Mouse (Mus musculus) myocyte (in vitro differentiated cells): ENCODE data around the gene Cryzl2. TPM values are rescaled to one million over a fixed set of nuclear protein-coding genes. Genes with fewer than 3 reads are reported as not detected.

ENCODE experiments used
- H3K27me3 ChIP-seq: one replicate; pipeline ENCODE4 v1.6.1; 2011; ENCODE audit not compliant: control insufficient read depth, insufficient read depth, insufficient read length
- H3K36me3 ChIP-seq: one replicate; pipeline ENCODE4 v1.6.1; 2011; ENCODE audit not compliant: control insufficient read depth, insufficient read depth
- H3K4me2 ChIP-seq: one replicate; pipeline ENCODE4 v1.6.1; 2011; ENCODE audit warnings: low read depth, control low read depth
- H3K4me3 ChIP-seq: one replicate; pipeline ENCODE4 v1.5.1; 2011; ENCODE audit warnings: mild to moderate bottlenecking, control low read depth, moderate library complexity
- H3K79me2 ChIP-seq: one replicate; pipeline ENCODE4 v1.6.1; 2011; ENCODE audit not compliant: control insufficient read depth, insufficient read depth
- H3ac ChIP-seq: one replicate; pipeline ENCODE4 v1.6.1; 2011; ENCODE audit not compliant: control insufficient read depth, insufficient read length
- CEBPB ChIP-seq: IDR thresholded peaks from 2 replicates; pipeline ENCODE4 v1.6.1; 2011; ENCODE audit warnings: mild to moderate bottlenecking, moderate library complexity; ENCODE audit not compliant: poor library complexity, insufficient read depth, severe bottlenecking
- E2F4 ChIP-seq: IDR thresholded peaks from one replicate; pipeline ENCODE4 v1.6.1; 2011; ENCODE audit warnings: mild to moderate bottlenecking, control low read depth, moderate library complexity; ENCODE audit not compliant: insufficient read depth
- MAX ChIP-seq: IDR thresholded peaks from one replicate; pipeline ENCODE4 v1.6.1; 2011; ENCODE audit warnings: low read depth, mild to moderate bottlenecking, control low read depth
- MYOD1 ChIP-seq, 3 experiments: IDR thresholded peaks; one replicate each; pipeline ENCODE4 v1.6.1; 2011; ENCODE audit warnings: control low read depth in 2 of 3, low read depth in 2 of 3, mild to moderate bottlenecking in 2 of 3, moderate library complexity in 1 of 3; ENCODE audit not compliant: insufficient read length in 2 of 3, control insufficient read depth in 1 of 3
- MYOG ChIP-seq, 3 experiments: IDR thresholded peaks; one replicate each; pipeline ENCODE4 v1.6.1; 2011; ENCODE audit warnings: control low read depth in 2 of 3, low read depth in 2 of 3, mild to moderate bottlenecking in 2 of 3; ENCODE audit not compliant: insufficient read length in 2 of 3, control insufficient read depth in 1 of 3, insufficient read depth in 1 of 3
- POLR2A ChIP-seq: IDR thresholded peaks from one replicate; pipeline ENCODE4 v1.6.1; 2011; ENCODE audit warnings: low read depth, mild to moderate bottlenecking, control low read depth, moderate library complexity; ENCODE audit not compliant: insufficient read length
- POLR2AphosphoS2 ChIP-seq: IDR thresholded peaks from one replicate; pipeline ENCODE4 v1.6.1; 2011; ENCODE audit warnings: low read depth, control low read depth; ENCODE audit not compliant: insufficient read length
- REST ChIP-seq: IDR thresholded peaks from one replicate; pipeline ENCODE4 v1.6.1; 2011; ENCODE audit warnings: mild to moderate bottlenecking, control low read depth, moderate library complexity; ENCODE audit not compliant: insufficient read depth, insufficient read length
- SRF ChIP-seq: IDR thresholded peaks from one replicate; pipeline ENCODE4 v1.6.1; 2011; ENCODE audit warnings: low read depth; ENCODE audit not compliant: control insufficient read depth, insufficient read length
- TCF12 ChIP-seq: IDR thresholded peaks from one replicate; pipeline ENCODE4 v1.6.1; 2011; ENCODE audit warnings: mild to moderate bottlenecking, control low read depth; ENCODE audit not compliant: poor library complexity, insufficient read depth, severe bottlenecking
- TCF3 ChIP-seq: IDR thresholded peaks from one replicate; pipeline ENCODE4 v1.6.1; 2011; ENCODE audit warnings: low read depth, control low read depth; ENCODE audit not compliant: insufficient read length
- USF1 ChIP-seq: IDR thresholded peaks from one replicate; pipeline ENCODE4 v1.6.1; 2011; ENCODE audit warnings: low read depth, mild to moderate bottlenecking, control low read depth, moderate library complexity
- polyA plus RNA-seq: library from polyadenylated mRNA; unstranded; fragments of >200 nt; fragmentation: generic; extraction: Trizol; gene quantifications from one replicate; pipeline ENCODE4 v1.2.1, GENCODE M21; 2012; ENCODE audit warnings: missing spikeins

The Cryzl2 gene
- polyA plus RNA-seq, 1 experiment = 0.12 TPM

DNA sequence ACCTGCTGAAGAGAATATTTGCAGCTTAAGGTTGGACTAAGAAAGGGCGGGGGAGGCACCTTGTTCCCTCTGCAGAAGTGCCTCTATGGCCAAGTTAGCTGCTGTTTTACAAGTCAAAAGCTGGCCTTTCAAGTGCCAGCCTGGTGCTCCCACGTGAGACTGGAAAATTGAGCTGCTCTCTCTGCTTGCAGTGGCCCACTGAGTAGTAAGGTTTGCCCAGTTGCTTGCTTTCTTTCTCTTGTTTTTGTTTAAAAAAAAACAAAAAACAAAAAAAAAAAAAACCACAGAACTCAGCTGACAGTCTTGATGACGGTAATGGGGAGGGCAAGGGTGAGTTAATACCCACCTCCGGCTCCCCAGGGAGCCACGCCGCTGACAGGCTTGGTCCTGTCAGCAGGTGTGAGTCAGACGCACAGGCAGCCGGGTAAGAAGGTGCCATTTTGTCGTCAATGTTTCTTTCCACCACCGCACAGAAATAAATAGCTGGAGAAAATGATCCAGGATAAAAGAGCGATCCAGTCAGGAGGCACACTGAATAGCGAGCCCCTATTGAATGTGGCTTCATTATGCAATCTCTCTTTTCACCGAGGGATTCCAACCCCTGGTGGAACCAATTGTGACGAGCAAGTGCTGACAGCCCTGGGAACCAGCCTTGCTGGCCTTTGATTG lies 18.3 kb upstream of the Cryzl2 start:
- Histone ChIP-seq H3K4me2 (peak overlapping the region; percentile 14), H3K4me3 (no peak overlapping the region), H3K27me3 (no peaks in the 10 kb centered on the region), H3K36me3 (no peaks in the 10 kb centered on the region), H3K79me2 (no peaks in the 10 kb centered on the region), H3ac (no peak overlapping the region)
- peak in 1 of 3 experiments; percentile 43 for TF ChIP-seq MYOD1 (IDR thresholded peaks at IDR 0.05; ENCODE audit: control insufficient read depth in 1 of 3, insufficient read length in 2 of 3, low read depth in 2 of 3)
- TF ChIP-seq SRF = no peak
- TF ChIP-seq E2F4 = no peak
- peak in 1 of 3 experiments; percentile 8 for TF ChIP-seq MYOG (IDR thresholded peaks at IDR 0.05; ENCODE audit: control insufficient read depth in 1 of 3, insufficient read depth in 1 of 3, insufficient read length in 2 of 3, low read depth in 2 of 3)

DNA sequence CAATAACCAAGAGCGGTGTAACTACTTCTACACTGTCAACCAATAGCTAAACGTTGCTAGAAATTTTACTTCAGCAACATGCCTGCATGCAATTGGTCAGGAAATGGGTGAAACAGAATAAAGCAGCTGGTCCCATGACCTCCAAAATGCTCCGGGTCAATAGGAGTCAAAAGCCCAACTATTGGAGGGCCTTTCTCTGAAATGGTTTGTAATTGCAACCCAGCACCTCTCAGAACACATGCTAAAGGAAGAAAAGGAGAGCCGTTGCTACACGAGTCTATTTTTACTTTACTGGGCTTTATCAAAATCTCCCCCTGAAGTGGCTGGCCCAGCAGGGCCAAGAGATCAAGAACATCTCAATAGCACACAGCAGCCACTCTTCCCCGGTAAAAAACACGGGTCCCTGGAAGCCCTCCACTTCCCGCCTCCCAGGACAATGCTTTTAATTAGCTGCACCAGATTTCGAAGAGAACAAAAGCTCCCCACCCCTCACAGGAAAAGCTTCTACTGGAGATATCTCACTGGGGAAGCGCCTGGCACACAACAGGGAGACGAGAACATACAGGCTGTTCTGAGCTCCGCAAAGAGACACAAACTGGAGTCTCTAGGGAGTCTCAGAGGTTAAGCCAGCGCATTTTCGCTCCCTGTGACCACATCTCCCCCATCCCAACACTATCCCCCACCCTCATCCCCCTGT lies 15.2 kb upstream of the Cryzl2 start:
- TF ChIP-seq SRF = no peak
- no peak for TF ChIP-seq E2F4
- no peak for TF ChIP-seq TCF12
- no peak for TF ChIP-seq USF1
- no peak for TF ChIP-seq POLR2AphosphoS2
- no peak for TF ChIP-seq POLR2A
- TF ChIP-seq MYOD1 (IDR thresholded peaks at IDR 0.05; ENCODE audit: control insufficient read depth in 1 of 3, insufficient read length in 2 of 3, low read depth in 2 of 3) = no peak
- no peak for TF ChIP-seq REST
- no peak for TF ChIP-seq TCF3
- no peak for TF ChIP-seq MAX
- no peak for TF ChIP-seq MYOG (IDR thresholded peaks at IDR 0.05; ENCODE audit: control insufficient read depth in 1 of 3, insufficient read depth in 1 of 3, insufficient read length in 2 of 3, low read depth in 2 of 3)
- no peak for TF ChIP-seq CEBPB

DNA sequence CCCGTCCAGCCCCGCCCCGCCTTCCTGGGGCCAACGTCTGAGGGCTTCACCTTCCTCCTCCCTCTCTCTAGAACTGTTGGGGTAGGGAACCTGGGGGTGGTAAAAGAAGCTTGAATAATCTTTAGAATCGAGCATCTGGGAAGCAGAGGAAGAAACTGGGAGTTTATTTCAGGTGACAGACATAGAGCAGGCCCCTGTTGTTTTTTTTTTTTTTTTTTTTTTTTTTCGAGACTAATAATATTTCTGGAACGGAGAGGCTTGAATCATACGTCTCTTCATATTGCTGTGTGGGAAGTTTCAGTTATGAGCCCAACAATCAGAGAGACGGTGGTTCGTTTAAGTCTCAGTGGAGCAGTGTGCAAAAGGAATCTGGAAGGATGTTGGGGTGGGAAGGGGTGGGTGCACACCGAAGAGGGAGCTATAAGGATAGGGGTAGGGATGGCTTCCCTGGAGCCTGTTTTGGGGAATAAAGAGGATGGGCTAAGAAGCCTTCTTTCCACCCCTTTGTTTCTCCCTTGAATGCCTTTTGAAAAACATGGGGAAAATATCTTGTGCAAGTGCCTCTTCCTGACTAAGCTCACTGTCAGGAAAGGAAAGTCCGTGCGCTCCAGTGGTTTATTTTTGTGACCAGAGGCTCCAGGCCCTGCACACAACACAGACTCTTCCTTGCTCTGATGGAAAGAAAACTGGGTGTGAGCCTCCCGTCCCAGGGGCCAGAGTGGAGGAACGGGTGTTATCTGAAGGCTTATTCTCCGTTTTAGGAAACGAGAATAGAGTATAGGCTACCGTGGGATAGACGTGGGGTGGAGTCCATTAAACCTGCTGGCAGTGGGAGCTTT lies 14.4 kb upstream of the Cryzl2 start:
- no peaks in the 10 kb centered on the region for H3K79me2 ChIP-seq
- H3K4me2 ChIP-seq = no peak overlapping the region
- H3K4me3 ChIP-seq = no peak overlapping the region
- no peak for TF ChIP-seq MYOG (IDR thresholded peaks at IDR 0.05; ENCODE audit: control insufficient read depth in 1 of 3, insufficient read depth in 1 of 3, insufficient read length in 2 of 3, low read depth in 2 of 3)
- no peak for TF ChIP-seq TCF3
- TF ChIP-seq MAX = no peak
- TF ChIP-seq POLR2AphosphoS2 = no peak
- no peak for TF ChIP-seq MYOD1 (IDR thresholded peaks at IDR 0.05; ENCODE audit: control insufficient read depth in 1 of 3, insufficient read length in 2 of 3, low read depth in 2 of 3)
- no peak for TF ChIP-seq REST
- no peak for TF ChIP-seq USF1
- no peak overlapping the region for H3ac ChIP-seq
- H3K27me3 ChIP-seq = no peaks in the 10 kb centered on the region
- no peaks in the 10 kb centered on the region for H3K36me3 ChIP-seq

More for the DNA sequence above, 15.2 kb upstream of the Cryzl2 start:
- Histone ChIP-seq H3K36me3 (no peaks in the 10 kb centered on the region), H3K79me2 (no peaks in the 10 kb centered on the region), H3K4me2 (no peak overlapping the region), H3ac (no peak overlapping the region), H3K27me3 (no peaks in the 10 kb centered on the region), H3K4me3 (no peak overlapping the region)

DNA sequence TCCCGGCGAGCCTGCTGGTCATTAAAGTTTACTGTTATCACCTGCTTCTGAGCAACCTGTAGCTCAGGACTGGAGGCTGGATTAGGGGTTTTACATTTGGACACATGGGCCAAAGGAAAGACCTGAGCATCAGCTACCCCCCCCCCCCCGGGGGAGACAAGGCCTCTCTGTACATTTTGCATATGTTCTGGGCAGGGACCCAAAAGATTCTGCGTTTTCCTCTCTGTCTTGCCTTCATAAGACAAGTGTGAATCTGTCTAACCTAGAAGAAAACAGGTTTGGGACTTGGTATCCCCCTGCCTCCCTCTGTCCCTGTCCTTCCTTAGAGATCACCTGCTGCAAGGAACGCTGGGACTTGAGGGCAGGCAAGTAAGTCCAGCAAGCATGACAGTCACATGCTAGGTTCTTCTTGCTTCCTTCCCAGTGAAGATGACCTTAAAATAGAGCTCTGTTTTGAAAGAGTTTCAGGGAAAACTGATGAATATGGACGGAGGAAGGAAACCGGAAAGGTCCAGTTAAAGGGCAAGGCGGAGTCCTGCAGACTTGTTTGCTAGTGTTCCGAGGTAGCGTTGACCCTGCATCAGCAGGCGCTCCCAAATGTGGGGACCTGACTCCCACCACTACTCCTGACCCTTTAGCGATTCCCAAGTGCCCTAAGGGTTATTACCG lies 13.6 kb upstream of the Cryzl2 start:
- no peak overlapping the region for H3ac ChIP-seq
- TF ChIP-seq CEBPB (no peak), POLR2AphosphoS2 (no peak), MYOD1 (IDR thresholded peaks at IDR 0.05; ENCODE audit: control insufficient read depth in 1 of 3, insufficient read length in 2 of 3, low read depth in 2 of 3) (no peak), TCF3 (no peak), REST (no peak), E2F4 (no peak), TCF12 (no peak), POLR2A (no peak), SRF (no peak), USF1 (no peak), MAX (no peak), MYOG (IDR thresholded peaks at IDR 0.05; ENCODE audit: control insufficient read depth in 1 of 3, insufficient read depth in 1 of 3, insufficient read length in 2 of 3, low read depth in 2 of 3) (no peak)
- no peaks in the 10 kb centered on the region for H3K79me2 ChIP-seq
- H3K4me3 ChIP-seq = no peak overlapping the region
- H3K27me3 ChIP-seq = no peaks in the 10 kb centered on the region
- no peaks in the 10 kb centered on the region for H3K36me3 ChIP-seq
- no peak overlapping the region for H3K4me2 ChIP-seq
